Mouse (Mus musculus) olfactory bulb, adult 2 months (tissue): ENCODE results near the gene Plcg1.

Experiments
- CTCF ChIP-seq: fragments of 200-500 bp; IDR thresholded peaks from 2 replicates; pipeline ENCODE4 v1.5.1; 2012; ENCODE audit warnings: low read depth, mild to moderate bottlenecking, low read length, moderate library complexity; ENCODE audit not compliant: insufficient read depth
- POLR2A ChIP-seq: fragments of 200-500 bp; IDR thresholded peaks from 2 replicates; pipeline ENCODE4 v1.6.1; 2012; ENCODE audit warnings: mild to moderate bottlenecking, low read depth, low read length, moderate library complexity; ENCODE audit not compliant: insufficient read depth

DNA sequence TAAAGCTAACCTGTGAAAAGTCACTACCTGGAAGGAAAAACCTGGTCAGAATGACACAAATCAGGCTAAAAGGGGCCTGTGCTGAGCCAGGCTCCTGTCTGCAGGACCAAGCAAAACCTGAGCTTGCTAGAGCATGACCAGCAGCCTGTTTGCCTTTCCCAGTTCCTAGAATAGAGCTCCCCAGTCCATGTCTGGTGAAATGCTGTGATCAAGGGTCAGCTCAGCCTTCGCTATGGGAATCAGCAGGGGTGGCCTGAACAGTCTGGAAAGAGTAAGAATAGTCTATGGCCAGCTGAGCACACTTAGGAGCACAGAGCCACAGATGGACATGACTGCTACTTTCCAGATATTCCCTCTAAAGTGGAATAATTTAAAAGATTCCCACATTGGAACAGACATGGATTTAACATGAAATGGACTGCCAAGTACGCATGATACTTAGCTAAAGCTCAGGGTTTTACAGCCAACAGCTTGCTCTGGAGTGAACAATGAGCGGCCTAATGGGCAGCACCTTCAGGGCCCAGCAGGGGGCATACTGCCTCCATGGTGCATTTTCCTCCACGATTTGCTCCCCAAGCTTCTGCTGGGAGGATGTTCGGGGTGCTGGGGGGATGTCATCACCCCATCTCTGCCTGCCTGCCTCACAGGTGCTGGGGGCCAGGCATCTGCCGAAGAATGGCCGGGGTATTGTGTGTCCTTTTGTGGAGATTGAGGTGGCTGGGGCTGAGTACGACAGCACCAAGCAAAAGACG is 29.5 kb downstream of the Plcg1 start:
- TF ChIP-seq CTCF (peak; percentile 63), POLR2A (no peak)
